Mouse (Mus musculus) lung, embryonic 14.5 days (tissue): ENCODE measurements around the gene Necab2. TPM values are rescaled to one million over a fixed set of nuclear protein-coding genes. Genes with fewer than 3 reads are reported as not detected.

Experiments used
- ATAC-seq: fragments of 200-750 bp; cut with Nextera tagmentation; 2 replicates; pipeline ENCODE4 v1.8.0; 2017; ENCODE audit warnings: mild to moderate bottlenecking, moderate TSS enrichment, moderate library complexity; ENCODE audit not compliant: insufficient read depth
- DNase-seq: peaks from one replicate; pipeline ENCODE4 v3.0.0-alpha.2; 2015
- H3K27ac ChIP-seq: fragments of 300-500 bp; sonication (generic); 2 replicates; pipeline ENCODE4 v1.5.1; 2014; ENCODE audit warnings: low read depth, mild to moderate bottlenecking, moderate library complexity
- H3K27me3 ChIP-seq: fragments of 300-500 bp; sonication (generic); 2 replicates; pipeline ENCODE4 v1.6.1; 2014; ENCODE audit warnings: low read length, control low read depth; ENCODE audit not compliant: insufficient read depth
- H3K36me3 ChIP-seq: fragments of 300-500 bp; sonication (generic); 2 replicates; pipeline ENCODE4 v1.6.1; 2014; ENCODE audit warnings: control low read depth; ENCODE audit not compliant: insufficient read depth
- H3K4me1 ChIP-seq: fragments of 300-500 bp; sonication (generic); 2 replicates; pipeline ENCODE4 v1.6.1; 2014; ENCODE audit warnings: antibody characterized with exemption, control low read depth; ENCODE audit not compliant: insufficient read depth
- H3K4me2 ChIP-seq: fragments of 300-500 bp; sonication (generic); 2 replicates; pipeline ENCODE4 v1.6.1; 2014; ENCODE audit warnings: mild to moderate bottlenecking
- H3K4me3 ChIP-seq: fragments of 300-500 bp; sonication (generic); 2 replicates; pipeline ENCODE4 v1.5.1; 2014; ENCODE audit warnings: low read depth, low read length
- H3K9ac ChIP-seq: fragments of 300-500 bp; sonication (generic); 2 replicates; pipeline ENCODE4 v1.6.1; 2014
- H3K9me3 ChIP-seq: fragments of 300-500 bp; sonication (generic); 2 replicates; pipeline ENCODE4 v1.6.1; 2016; ENCODE audit warnings: low read depth, low read length, control low read depth
- CTCF ChIP-seq: IDR thresholded peaks from 2 replicates; pipeline ENCODE4 v1.5.1; 2016; ENCODE audit warnings: antibody characterized with exemption, low read depth
- WGBS: fragments of 180-500 bp; shearing (Covaris S2); extraction: QIAGEN DNeasy Blood & Tissue Kit; methylation state at CpG from one replicate; pipeline ENCODE4 v1.1.7; 2014; 5-methylcytosine and 5-hydroxymethylcytosine counted together
- polyA plus RNA-seq: library from polyadenylated mRNA; unstranded; fragments of >200 nt; fragmentation: Nextera tagmentation; extraction: Ambion mirVana; gene quantifications from 2 replicates; pipeline ENCODE4 v1.2.1, GENCODE M21; 2014

Gene Necab2
- polyA plus RNA-seq, 1 experiment from 2014 or later, result 2.2 TPM

- no peak overlapping the region for H3K27ac ChIP-seq
- H3K9ac ChIP-seq, result no peak overlapping the region
- DNase-seq, result no peak
- no peaks in the 10 kb centered on the region for H3K27me3 ChIP-seq
- no peak for ATAC-seq
- H3K4me1 ChIP-seq, result 0 out of 2 replicates have a peak, but pooled peaks cover 2% of the 10 kb centered on the region
- H3K4me3 ChIP-seq, result no peak overlapping the region
- no peak overlapping the region for H3K4me2 ChIP-seq
- no peaks in the 10 kb centered on the region for H3K36me3 ChIP-seq
- 52% methylated on average over 7 of the region's 7 CpGs for WGBS
- H3K9me3 ChIP-seq, result no peaks in the 10 kb centered on the region
- no peak for TF ChIP-seq CTCF
Observed at GRCm38 (mm10) chr8:119428350-119428740, 18.2 kb upstream of the Necab2 start.

GRCm38 (mm10) chr8:119428766-119429327 lies 17.7 kb upstream of the Necab2 start:
- H3K9ac ChIP-seq, result no peak overlapping the region; the same call in 1 of the 2 replicates
- WGBS, result 67% methylated on average over 5 of the region's 5 CpGs
- no peak for ATAC-seq
- H3K27ac ChIP-seq, result no peak overlapping the region
- H3K4me3 ChIP-seq, result no peak overlapping the region
- H3K4me1 ChIP-seq, result 0 out of 2 replicates have a peak, but pooled peaks cover 2% of the 10 kb centered on the region
- H3K27me3 ChIP-seq, result no peaks in the 10 kb centered on the region
- no peaks in the 10 kb centered on the region for H3K36me3 ChIP-seq
- no peak for DNase-seq
- no peak overlapping the region for H3K4me2 ChIP-seq
- no peak for TF ChIP-seq CTCF
- H3K9me3 ChIP-seq, result no peaks in the 10 kb centered on the region

DNA sequence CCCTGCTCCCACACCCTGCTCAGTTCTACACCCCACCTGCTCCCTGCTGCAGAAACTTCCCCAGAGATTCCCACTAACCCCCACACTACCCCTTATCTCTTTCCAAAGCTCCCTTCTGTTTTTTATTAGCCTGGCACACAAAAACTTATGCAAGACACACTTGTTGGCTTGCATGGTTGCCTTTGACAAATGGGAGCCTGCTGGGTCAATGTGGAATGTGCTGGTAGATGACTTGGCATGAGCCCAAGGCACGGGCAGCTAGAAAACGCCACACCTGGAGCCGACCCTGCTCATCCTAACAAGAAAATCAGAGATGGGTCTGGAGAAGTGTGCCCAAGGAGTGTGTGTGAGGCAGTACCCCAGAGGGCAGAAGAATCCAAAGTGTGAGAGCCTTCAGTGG lies 17.0 kb upstream of the Necab2 start:
- no peaks in the 10 kb centered on the region for H3K27me3 ChIP-seq
- TF ChIP-seq CTCF, result no peak
- no peaks in the 10 kb centered on the region for H3K4me1 ChIP-seq
- H3K27ac ChIP-seq, result no peak overlapping the region
- H3K4me3 ChIP-seq, result no peak overlapping the region
- ATAC-seq (no peak), DNase-seq (no peak)
- no peak overlapping the region for H3K9ac ChIP-seq
- H3K9me3 ChIP-seq, result no peaks in the 10 kb centered on the region
- no peak overlapping the region for H3K4me2 ChIP-seq
- WGBS, result 68% methylated on average over 3 of the region's 3 CpGs
- H3K36me3 ChIP-seq, result no peaks in the 10 kb centered on the region

DNA sequence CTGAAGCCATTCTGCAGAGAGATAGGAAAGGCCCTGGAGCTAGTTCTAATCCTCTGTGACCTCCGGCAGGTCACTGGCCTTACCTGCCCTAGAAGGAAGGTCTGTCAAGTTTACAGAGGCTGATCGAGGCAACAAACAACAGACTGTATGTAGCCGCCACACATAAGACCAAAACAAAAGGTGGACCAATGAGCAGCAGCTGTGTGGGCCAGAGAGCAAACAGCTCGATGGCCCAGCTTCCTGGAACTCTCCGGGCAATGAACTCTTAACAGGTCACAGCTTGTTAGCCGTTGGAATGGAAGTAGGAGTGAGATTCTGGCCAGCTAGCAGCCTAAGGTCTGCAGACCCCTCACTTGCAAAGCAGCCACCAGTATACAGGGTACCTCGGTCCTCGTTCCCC lies 16.3 kb upstream of the Necab2 start:
- no peak for DNase-seq
- no peaks in the 10 kb centered on the region for H3K9me3 ChIP-seq
- no peak overlapping the region for H3K27ac ChIP-seq
- H3K4me1 ChIP-seq, result no peaks in the 10 kb centered on the region
- H3K4me2 ChIP-seq, result no peak overlapping the region
- 62% methylated on average over 8 of the region's 8 CpGs for WGBS
- no peak for TF ChIP-seq CTCF
- ATAC-seq, result no peak
- H3K36me3 ChIP-seq, result no peaks in the 10 kb centered on the region
- no peaks in the 10 kb centered on the region for H3K27me3 ChIP-seq
- H3K4me3 ChIP-seq, result no peak overlapping the region
- no peak overlapping the region for H3K9ac ChIP-seq

- no peak for DNase-seq
- no peak overlapping the region for H3K4me3 ChIP-seq
- 76% methylated on average over 7 of the region's 7 CpGs for WGBS
- TF ChIP-seq CTCF, result no peak
- no peak for ATAC-seq
- H3K27me3 ChIP-seq, result no peaks in the 10 kb centered on the region
- H3K4me2 ChIP-seq, result no peak overlapping the region
- no peak overlapping the region for H3K27ac ChIP-seq
- H3K9ac ChIP-seq, result no peak overlapping the region
- H3K4me1 ChIP-seq, result no peaks in the 10 kb centered on the region
- no peaks in the 10 kb centered on the region for H3K9me3 ChIP-seq
- no peaks in the 10 kb centered on the region for H3K36me3 ChIP-seq
Observed at GRCm38 (mm10) chr8:119430690-119431089, 15.8 kb upstream of the Necab2 start.

GRCm38 (mm10) chr8:119432372-119432771 lies 14.1 kb upstream of the Necab2 start:
- Histone ChIP-seq H3K4me1 (peaks cover 5% of the 10 kb centered on the region), H3K27ac (no peak overlapping the region), H3K27me3 (no peaks in the 10 kb centered on the region), H3K9ac (no peak overlapping the region), H3K4me2 (no peak overlapping the region), H3K9me3 (no peaks in the 10 kb centered on the region), H3K4me3 (no peak overlapping the region), H3K36me3 (no peaks in the 10 kb centered on the region)
- no peak for TF ChIP-seq CTCF
- 36% methylated on average over 3 of the region's 3 CpGs for WGBS
- ATAC-seq (no peak), DNase-seq (no peak)

- no peak within 1 kb of the TSS for H3K9ac ChIP-seq
- peaks cover 5% of the 10 kb centered on the region for H3K4me1 ChIP-seq
- 84% methylated on average over 13 of the region's 13 CpGs for WGBS
- no peak for TF ChIP-seq CTCF
- no peak within 1 kb of the TSS for H3K4me2 ChIP-seq
- ATAC-seq (no peak), DNase-seq (no peak)
- no peak within 1 kb of the TSS for H3K4me3 ChIP-seq
- no peaks in the 10 kb centered on the region for H3K27me3 ChIP-seq
- no peak within 1 kb of the TSS for H3K27ac ChIP-seq
- H3K9me3 ChIP-seq, result no peaks in the 10 kb centered on the region
- H3K36me3 ChIP-seq, result no peaks in the 10 kb centered on the region
Observed at GRCm38 (mm10) chr8:119433582-119434174, 12.8 kb upstream of the Necab2 start, which contains the start of gene Osgin1. Gene Osgin1, plus strand, starts transcription at chr8:119434124.
